Mouse (Mus musculus): ENCODE data around the gene Ndufs4. TPM values are rescaled to one million over a fixed set of nuclear protein-coding genes. Genes with fewer than 3 reads are reported as not detected.

The Ndufs4 gene
- 100 to 1,000 TPM; 180 to 187 TPM for total RNA-seq (2021)
- long read RNA-seq, experiment 1, transcript Ndufs4-202 (4 exons, 571 nt), result minor isoform, 5 of 58 reads
- long read RNA-seq, experiment 1, transcript Ndufs4-201 (5 exons, 1,698 nt), result major isoform, 50 of 58 reads
- long read RNA-seq, experiment 1, partial matches to known transcripts, result 1 of 58 reads
- long read RNA-seq, experiment 1, other reads (novel, unspliced or antisense), result 2 of 58 reads
- long read RNA-seq, experiment 2, transcript Ndufs4-202 (4 exons, 571 nt), result minor isoform, 12 of 145 reads
- long read RNA-seq, experiment 2, transcript Ndufs4-201 (5 exons, 1,698 nt), result major isoform, 119 of 145 reads
- long read RNA-seq, experiment 2, partial matches to known transcripts, result 3 of 145 reads
- long read RNA-seq, experiment 2, other reads (novel, unspliced or antisense), result 8 of 145 reads

GRCm38 (mm10) chr13:114388211-114388965 lies at the start of gene Ndufs4:
Gene Ndufs4, minus strand, starts transcription at chr13:114388258.
- DNase-seq (ENCODE audit: low spot score in 2 of 2), result no peak

GRCm38 (mm10) chr13:114432491-114432890 lies 44.4 kb upstream of the Ndufs4 start:
- DNase-seq (ENCODE audit: low spot score in 2 of 2), result no peak

GRCm38 (mm10) chr13:114425230-114425629 lies 37.2 kb upstream of the Ndufs4 start:
- no peak for DNase-seq (ENCODE audit: low spot score in 2 of 2)

- no peak for DNase-seq (ENCODE audit: low spot score in 2 of 2)
Observed at GRCm38 (mm10) chr13:114420235-114420634, 32.2 kb upstream of the Ndufs4 start.

- DNase-seq (ENCODE audit: low spot score in 2 of 2), result no peak
Observed at GRCm38 (mm10) chr13:114419364-114419763, 31.3 kb upstream of the Ndufs4 start.

- DNase-seq (ENCODE audit: low spot score in 2 of 2), result no peak
Observed at GRCm38 (mm10) chr13:114412326-114412725, 24.3 kb upstream of the Ndufs4 start.

GRCm38 (mm10) chr13:114406866-114407265 lies 18.8 kb upstream of the Ndufs4 start:
- no peak for DNase-seq (ENCODE audit: low spot score in 2 of 2)

GRCm38 (mm10) chr13:114406424-114406823 lies 18.4 kb upstream of the Ndufs4 start:
- no peak for DNase-seq (ENCODE audit: low spot score in 2 of 2)

- DNase-seq (ENCODE audit: low spot score in 2 of 2), result no peak
Observed at GRCm38 (mm10) chr13:114405100-114405715, 17.1 kb upstream of the Ndufs4 start.

GRCm38 (mm10) chr13:114398906-114399305 lies 10.8 kb upstream of the Ndufs4 start:
- DNase-seq (ENCODE audit: low spot score in 2 of 2), result no peak

GRCm38 (mm10) chr13:114397281-114397680 lies 9.2 kb upstream of the Ndufs4 start:
- no peak for DNase-seq (ENCODE audit: low spot score in 2 of 2)

GRCm38 (mm10) chr13:114396863-114397262 lies 8.8 kb upstream of the Ndufs4 start:
- no peak for DNase-seq (ENCODE audit: low spot score in 2 of 2)

GRCm38 (mm10) chr13:114394784-114395183 lies 6.7 kb upstream of the Ndufs4 start:
- no peak for DNase-seq (ENCODE audit: low spot score in 2 of 2)

- no peak for DNase-seq (ENCODE audit: low spot score in 2 of 2)
Observed at GRCm38 (mm10) chr13:114392501-114392900, 4.4 kb upstream of the Ndufs4 start.

- DNase-seq (ENCODE audit: low spot score in 2 of 2), result peak; percentile 92 to 95
Observed at GRCm38 (mm10) chr13:114387521-114388171, 412 bp downstream of the Ndufs4 start.

- DNase-seq (ENCODE audit: low spot score in 2 of 2), result no peak
Observed at GRCm38 (mm10) chr13:114387074-114387487, 977 bp downstream of the Ndufs4 start.

GRCm38 (mm10) chr13:114376511-114376910 lies 11.5 kb downstream of the Ndufs4 start:
- no peak for DNase-seq (ENCODE audit: low spot score in 2 of 2)

GRCm38 (mm10) chr13:114362086-114362485 lies 26.0 kb downstream of the Ndufs4 start:
- no peak for DNase-seq (ENCODE audit: low spot score in 2 of 2)

GRCm38 (mm10) chr13:114351321-114351946 lies 36.6 kb downstream of the Ndufs4 start:
- peak; percentile 36 to 56 for DNase-seq (ENCODE audit: low spot score in 2 of 2)

GRCm38 (mm10) chr13:114344979-114345712 lies 42.9 kb downstream of the Ndufs4 start:
- DNase-seq (ENCODE audit: low spot score in 2 of 2), result no peak

Data from layer of hippocampus, postnatal 14 days (tissue).